Mouse (Mus musculus): Measurements from ENCODE around the gene Pop5. TPM values are rescaled to one million over a fixed set of nuclear protein-coding genes. Genes with fewer than 3 reads are reported as not detected.

Gene Pop5
- total and polyA plus RNA-seq, 2 experiments from 2014 or later: 32.8 to 96.6 TPM

- Histone ChIP-seq H3K4me3 (ENCODE audit: low read depth, low read length) (peak within 1 kb of the TSS; percentile 99), H3K27me3 (ENCODE audit: insufficient read depth, low read length) (no peaks in the 10 kb centered on the region), H3K9me3 (ENCODE audit: low read length) (no peaks in the 10 kb centered on the region), H3K36me3 (ENCODE audit: insufficient read depth) (peaks cover 15% of the 10 kb centered on the region), H3K4me1 (ENCODE audit: insufficient read depth) (peaks cover 22% of the 10 kb centered on the region), H3K9ac (peak within 1 kb of the TSS; percentile 97), H3K4me2 (ENCODE audit: low read depth) (peak within 1 kb of the TSS; percentile 77), H3K27ac (ENCODE audit: low read depth, low read length) (peak within 1 kb of the TSS; percentile 94)
- peak; percentile 98 for DNase-seq
- ATAC-seq: peak; percentile 92
- WGBS: 12% methylated on average over 26 of the region's 26 CpGs
- TF ChIP-seq CTCF (IDR thresholded peaks at IDR 0.05; ENCODE audit: low read depth): no peak
These were observed 37.3 kb downstream of the Pop5 start, which contains the start of gene Rnf10 for GRCm38 (mm10) chr5:115272812-115273548. Gene Rnf10 (minus strand): TSS chr5:115272898.

- Histone ChIP-seq H3K27ac (ENCODE audit: low read depth, low read length) (peak overlapping the region; percentile 94), H3K4me2 (ENCODE audit: low read depth) (peak overlapping the region; percentile 77), H3K4me3 (ENCODE audit: low read depth, low read length) (peak overlapping the region; percentile 99; the same call in 1 of the 2 replicates), H3K27me3 (ENCODE audit: insufficient read depth, low read length) (no peaks in the 10 kb centered on the region), H3K9ac (peak overlapping the region; percentile 97; the same call in 1 of the 2 replicates), H3K36me3 (ENCODE audit: insufficient read depth) (peaks cover 10% of the 10 kb centered on the region), H3K9me3 (ENCODE audit: low read length) (no peaks in the 10 kb centered on the region), H3K4me1 (ENCODE audit: insufficient read depth) (peaks cover 22% of the 10 kb centered on the region)
- peak; percentile 10 for ATAC-seq
- 62% methylated on average over 6 of the region's 6 CpGs for WGBS
- DNase-seq: no peak
- TF ChIP-seq CTCF (IDR thresholded peaks at IDR 0.05; ENCODE audit: low read depth): no peak
These were observed 38.0 kb downstream of the Pop5 start for GRCm38 (mm10) chr5:115273549-115274135.

GRCm38 (mm10) chr5:115274353-115274752, 38.7 kb downstream of the Pop5 start:
- Histone ChIP-seq H3K9ac (no peak overlapping the region), H3K27me3 (ENCODE audit: insufficient read depth, low read length) (no peaks in the 10 kb centered on the region), H3K27ac (ENCODE audit: low read depth, low read length) (no peak overlapping the region), H3K36me3 (ENCODE audit: insufficient read depth) (peaks cover 6% of the 10 kb centered on the region; the same call in 1 of the 2 replicates), H3K4me3 (ENCODE audit: low read depth, low read length) (no peak overlapping the region), H3K4me1 (ENCODE audit: insufficient read depth) (peaks cover 17% of the 10 kb centered on the region), H3K4me2 (ENCODE audit: low read depth) (no peak overlapping the region), H3K9me3 (ENCODE audit: low read length) (no peaks in the 10 kb centered on the region)
- DNase-seq (no peak), ATAC-seq (no peak)
- TF ChIP-seq CTCF (IDR thresholded peaks at IDR 0.05; ENCODE audit: low read depth): peak; percentile 18; the same call in 1 of the 2 replicates
- WGBS: 65% methylated on average over 1 of the region's 1 CpGs

GRCm38 (mm10) chr5:115274771-115275170, 39.1 kb downstream of the Pop5 start:
- H3K4me2 ChIP-seq (ENCODE audit: low read depth): no peak overlapping the region
- H3K36me3 ChIP-seq (ENCODE audit: insufficient read depth): peaks cover 1% of the 10 kb centered on the region; the same call in 1 of the 2 replicates
- H3K27ac ChIP-seq (ENCODE audit: low read depth, low read length): no peak overlapping the region
- H3K4me3 ChIP-seq (ENCODE audit: low read depth, low read length): no peak overlapping the region
- no peaks in the 10 kb centered on the region for H3K9me3 ChIP-seq (ENCODE audit: low read length)
- WGBS: 97% methylated on average over 1 of the region's 1 CpGs
- no peaks in the 10 kb centered on the region for H3K27me3 ChIP-seq (ENCODE audit: insufficient read depth, low read length)
- H3K4me1 ChIP-seq (ENCODE audit: insufficient read depth): peaks cover 17% of the 10 kb centered on the region
- no peak for TF ChIP-seq CTCF (IDR thresholded peaks at IDR 0.05; ENCODE audit: low read depth)
- H3K9ac ChIP-seq: no peak overlapping the region
- no peak for ATAC-seq
- DNase-seq: no peak

GRCm38 (mm10) chr5:115275998-115276397, 40.4 kb downstream of the Pop5 start:
- Histone ChIP-seq H3K4me1 (ENCODE audit: insufficient read depth) (peaks cover 12% of the 10 kb centered on the region), H3K4me3 (ENCODE audit: low read depth, low read length) (no peak overlapping the region), H3K36me3 (ENCODE audit: insufficient read depth) (no peaks in the 10 kb centered on the region), H3K27ac (ENCODE audit: low read depth, low read length) (no peak overlapping the region), H3K9me3 (ENCODE audit: low read length) (no peaks in the 10 kb centered on the region), H3K27me3 (ENCODE audit: insufficient read depth, low read length) (no peaks in the 10 kb centered on the region), H3K4me2 (ENCODE audit: low read depth) (no peak overlapping the region), H3K9ac (no peak overlapping the region)
- peak; percentile 43; the same call in 1 of the 2 replicates for TF ChIP-seq CTCF (IDR thresholded peaks at IDR 0.05; ENCODE audit: low read depth)
- 36% methylated on average over 14 of the region's 14 CpGs for WGBS
- DNase-seq: no peak
- no peak for ATAC-seq

GRCm38 (mm10) chr5:115278053-115278452, 42.4 kb downstream of the Pop5 start:
- Histone ChIP-seq H3K9ac (no peak overlapping the region), H3K9me3 (ENCODE audit: low read length) (no peaks in the 10 kb centered on the region), H3K36me3 (ENCODE audit: insufficient read depth) (no peaks in the 10 kb centered on the region), H3K4me3 (ENCODE audit: low read depth, low read length) (no peak overlapping the region), H3K27me3 (ENCODE audit: insufficient read depth, low read length) (no peaks in the 10 kb centered on the region), H3K4me1 (ENCODE audit: insufficient read depth) (peaks cover 8% of the 10 kb centered on the region), H3K4me2 (ENCODE audit: low read depth) (no peak overlapping the region), H3K27ac (ENCODE audit: low read depth, low read length) (no peak overlapping the region)
- DNase-seq: no peak
- no peak for TF ChIP-seq CTCF (IDR thresholded peaks at IDR 0.05; ENCODE audit: low read depth)
- 85% methylated on average over 1 of the region's 1 CpGs for WGBS
- ATAC-seq: no peak

GRCm38 (mm10) chr5:115278785-115279184, 43.1 kb downstream of the Pop5 start:
- no peak overlapping the region for H3K4me2 ChIP-seq (ENCODE audit: low read depth)
- no peak overlapping the region for H3K27ac ChIP-seq (ENCODE audit: low read depth, low read length)
- no peaks in the 10 kb centered on the region for H3K27me3 ChIP-seq (ENCODE audit: insufficient read depth, low read length)
- H3K4me1 ChIP-seq (ENCODE audit: insufficient read depth): peaks cover 5% of the 10 kb centered on the region; the same call in 1 of the 2 replicates
- no peak overlapping the region for H3K4me3 ChIP-seq (ENCODE audit: low read depth, low read length)
- no peak overlapping the region for H3K9ac ChIP-seq
- TF ChIP-seq CTCF (IDR thresholded peaks at IDR 0.05; ENCODE audit: low read depth): no peak
- no peaks in the 10 kb centered on the region for H3K9me3 ChIP-seq (ENCODE audit: low read length)
- H3K36me3 ChIP-seq (ENCODE audit: insufficient read depth): peaks cover 5% of the 10 kb centered on the region; the same call in 1 of the 2 replicates
- DNase-seq: no peak
- ATAC-seq: no peak
- 58% methylated on average over 2 of the region's 2 CpGs for WGBS
